Mouse (Mus musculus): ENCODE data around the gene Oaz1. TPM values are rescaled to one million over a fixed set of nuclear protein-coding genes. Genes with fewer than 3 reads are reported as not detected.

Gene Oaz1
- total RNA-seq, 2 experiments from 2014 or later, result 429 to 450 TPM

Small RNAs within 50 kb of the gene (microRNA-seq; reads per million reads assigned to microRNA genes)
- gene Mir1982, result 4.2 to 5.0 reads per million in 2 experiments

Other genes starting within 250 kb of the Oaz1 start
- gene Klf16, start 249.3 kb upstream of the Oaz1 start, total RNA-seq (2021), result 10 to 100 TPM; 40.1 to 44.3 TPM
- 100 to 1,000 TPM; 189 to 197 TPM for gene Abhd17a, start 236.3 kb upstream of the Oaz1 start, total RNA-seq (2021)
- gene Scamp4, start 223.8 kb upstream of the Oaz1 start, total RNA-seq (2021), result 10 to 100 TPM; 38.5 to 40.7 TPM
- gene Adat3, start 223.8 kb upstream of the Oaz1 start, total RNA-seq (2021), result 1 to 10 TPM; 2.3 to 2.8 TPM
- gene Gm49322, start 220.6 kb upstream of the Oaz1 start, total RNA-seq (2021), result 1 to 10 TPM; 2.5 to 2.8 TPM
- gene Csnk1g2, start 203.8 kb upstream of the Oaz1 start, total RNA-seq (2021), result 100 to 1,000 TPM; 176 to 180 TPM
- 10 to 100 TPM; 90.2 to 94.4 TPM for gene Btbd2, start 169.6 kb upstream of the Oaz1 start, total RNA-seq (2021)
- gene Mknk2, start 148.5 kb upstream of the Oaz1 start, total RNA-seq (2021), result 10 to 100 TPM; 50.5 to 51.5 TPM
- 10 to 100 TPM; 16.1 to 19.0 TPM for gene Mob3a, start 124.7 kb upstream of the Oaz1 start, total RNA-seq (2021)
- 10 to 100 TPM; 44.8 to 54.7 TPM for gene Izumo4, start 124.5 kb upstream of the Oaz1 start, total RNA-seq (2021)
- 100 to 1,000 TPM; 137 to 144 TPM for gene Ap3d1, start 84.4 kb upstream of the Oaz1 start, total RNA-seq (2021)
- gene Dot1l, start 71.5 kb upstream of the Oaz1 start, total RNA-seq (2021), result 10 to 100 TPM; 60.6 to 62.2 TPM
- 10 to 100 TPM; 41.0 to 45.9 TPM for gene Sf3a2, start 28.5 kb upstream of the Oaz1 start, total RNA-seq (2021)
- 10 to 100 TPM; 57.1 to 57.8 TPM for gene Plekhj1, start 28.0 kb upstream of the Oaz1 start, total RNA-seq (2021)
- 1 to 10 TPM; 2.4 to 2.9 TPM for gene Amh, start 21.4 kb upstream of the Oaz1 start, total RNA-seq (2021)
- 1 to 10 TPM; 2.1 to 2.6 TPM for gene Jsrp1, start 13.2 kb upstream of the Oaz1 start, total RNA-seq (2021)
- gene Lingo3, start 17.4 kb downstream of the Oaz1 start, total RNA-seq (2021), result 10 to 100 TPM; 32.6 to 35.5 TPM
- 10 to 100 TPM; 47.7 to 50.5 TPM for gene Lsm7, start 28.6 kb downstream of the Oaz1 start, total RNA-seq (2021)
- gene Sppl2b, start 28.6 kb downstream of the Oaz1 start, total RNA-seq (2021), result 10 to 100 TPM; 71.2 to 71.4 TPM
- gene Tmprss9, start 45.2 kb downstream of the Oaz1 start, total RNA-seq (2021), result under 1 TPM; 0.38 to 0.44 TPM
- 100 to 1,000 TPM; 161 to 172 TPM for gene Timm13, start 74.3 kb downstream of the Oaz1 start, total RNA-seq (2021)
- 10 to 100 TPM; 18.2 to 21.5 TPM for gene Lmnb2, start 91.6 kb downstream of the Oaz1 start, total RNA-seq (2021)
- 10 to 100 TPM; 14.0 to 17.6 TPM for gene Gadd45b, start 103.4 kb downstream of the Oaz1 start, total RNA-seq (2021)
- 100 to 1,000 TPM; 170 to 173 TPM for gene Gng7, start 188.3 kb downstream of the Oaz1 start, total RNA-seq (2021)
- gene Diras1, start 199.0 kb downstream of the Oaz1 start, total RNA-seq (2021), result 100 to 1,000 TPM; 100 to 105 TPM
- gene Slc39a3, start 210.8 kb downstream of the Oaz1 start, total RNA-seq (2021), result 10 to 100 TPM; 63.9 to 70.2 TPM
- 100 to 1,000 TPM; 169 to 174 TPM for gene Sgta, start 233.5 kb downstream of the Oaz1 start, total RNA-seq (2021)
- gene Thop1, start 243.4 kb downstream of the Oaz1 start, total RNA-seq (2021), result 10 to 100 TPM; 52.6 TPM